Mouse (Mus musculus): ENCODE results near the gene Haghl.

The Haghl gene

GRCm38 (mm10) chr17:25786781-25787504 lies 1.5 kb upstream of the Haghl start:
- in situ Hi-C loops (cut with MseI, MboI), result no loop called here

DNA sequence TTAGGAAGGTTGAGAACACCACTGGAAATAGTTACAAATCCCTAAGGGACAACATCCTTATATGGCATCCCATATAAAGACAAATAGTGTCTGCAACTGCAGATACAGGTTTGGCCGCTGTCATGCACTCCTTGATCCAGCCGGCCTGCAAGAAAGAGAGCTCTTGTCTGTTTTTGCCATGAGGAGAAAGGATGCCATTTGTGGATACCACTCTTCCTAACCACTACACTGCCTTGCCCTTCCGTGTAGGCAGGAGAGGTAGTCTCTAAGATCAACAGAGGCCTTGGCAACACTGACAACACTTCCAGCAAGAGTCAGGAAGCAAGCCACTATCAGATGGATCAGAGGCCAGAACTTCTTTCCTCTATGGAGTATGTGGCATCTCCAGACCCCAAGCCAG lies 807 bp upstream of the Haghl start, which contains the start of gene Ccdc78:
Ccdc78 (plus strand) TSS at position 301 of the 400 bp plus-strand sequence.
- in situ Hi-C loops (cut with MseI, MboI), result no loop called here

- in situ Hi-C loops (cut with MseI, MboI), result no loop called here
Observed at GRCm38 (mm10) chr17:25783861-25784574, 1.5 kb downstream of the Haghl start.

- in situ Hi-C loops (cut with MseI, MboI), result no loop called here
Observed at GRCm38 (mm10) chr17:25783086-25783485, 2.4 kb downstream of the Haghl start.

DNA sequence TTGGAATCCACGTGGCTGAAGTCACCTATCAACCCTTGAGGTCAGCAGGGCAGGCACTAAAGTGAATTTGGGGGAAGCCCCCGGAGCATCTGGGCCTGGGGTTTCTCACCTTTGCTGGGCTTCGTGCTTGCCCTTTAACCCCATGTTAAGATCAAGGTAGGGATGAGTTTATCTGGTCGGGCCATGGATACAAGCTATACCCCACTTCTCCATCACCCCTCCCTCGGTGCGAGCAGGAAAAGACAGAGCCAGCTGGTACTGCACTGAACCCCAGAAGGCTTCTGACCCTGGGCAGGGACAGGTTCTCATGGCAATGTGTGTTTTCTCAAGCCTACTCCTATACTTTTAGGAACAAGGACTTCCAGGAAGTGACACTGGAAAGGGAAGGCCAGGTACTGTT lies 4.1 kb downstream of the Haghl start:
- in situ Hi-C loops (cut with MseI, MboI), result no loop called here

- in situ Hi-C loops (cut with MseI, MboI), result no loop called here
Observed at GRCm38 (mm10) chr17:25777948-25778347, 7.5 kb downstream of the Haghl start.

GRCm38 (mm10) chr17:25775318-25776062 lies 10.0 kb downstream of the Haghl start:
- in situ Hi-C loops (cut with MseI, MboI), result no loop called here

GRCm38 (mm10) chr17:25773549-25774120 lies 11.8 kb downstream of the Haghl start, which contains the start of gene Narfl:
Gene Narfl (plus strand): TSS chr17:25773776.
- in situ Hi-C loops (cut with MseI, MboI), result no loop called here

GRCm38 (mm10) chr17:25769331-25769730 lies 16.1 kb downstream of the Haghl start:
- in situ Hi-C loops (cut with MseI, MboI), result loop anchor here in 1 of 2 experiments (5.0 kb wide), 1 partner anchor 33 kb away; no protein-coding TSS in a partner anchor

- in situ Hi-C loops (cut with MseI, MboI), result loop anchor here in 1 of 2 experiments (5.0 kb wide), 1 partner anchor 36 kb away; no protein-coding TSS in a partner anchor
Observed at GRCm38 (mm10) chr17:25765886-25766285, 19.6 kb downstream of the Haghl start.

GRCm38 (mm10) chr17:25762591-25762990 lies 22.9 kb downstream of the Haghl start:
- in situ Hi-C loops (cut with MseI, MboI), result no loop called here

- in situ Hi-C loops (cut with MseI, MboI), result no loop called here
Observed at GRCm38 (mm10) chr17:25761561-25761970, 23.9 kb downstream of the Haghl start.

DNA sequence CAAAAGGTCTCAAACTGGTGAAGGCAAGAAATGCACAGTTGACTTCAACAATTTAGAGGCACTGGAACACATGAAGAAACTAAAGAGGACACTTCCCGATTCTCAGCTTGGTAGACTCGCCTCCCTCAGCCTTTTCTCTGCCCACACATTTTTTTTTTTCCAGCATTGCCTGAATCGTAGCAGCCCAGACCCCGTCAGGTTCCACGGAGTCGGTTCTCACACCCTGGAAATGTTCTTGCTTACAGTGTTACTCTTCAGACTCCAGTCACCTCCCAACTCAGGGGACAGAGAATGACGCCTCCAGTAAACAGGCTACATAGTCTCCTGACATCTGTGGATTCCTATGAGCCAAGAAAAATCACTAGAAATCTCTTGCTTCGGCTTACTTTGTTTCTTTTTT lies 25.3 kb downstream of the Haghl start:
- in situ Hi-C loops (cut with MseI, MboI), result no loop called here

- in situ Hi-C loops (cut with MseI, MboI), result no loop called here
Observed at GRCm38 (mm10) chr17:25757691-25758090, 27.8 kb downstream of the Haghl start.

GRCm38 (mm10) chr17:25756378-25757242 lies 28.9 kb downstream of the Haghl start:
- in situ Hi-C loops (cut with MseI, MboI), result no loop called here

DNA sequence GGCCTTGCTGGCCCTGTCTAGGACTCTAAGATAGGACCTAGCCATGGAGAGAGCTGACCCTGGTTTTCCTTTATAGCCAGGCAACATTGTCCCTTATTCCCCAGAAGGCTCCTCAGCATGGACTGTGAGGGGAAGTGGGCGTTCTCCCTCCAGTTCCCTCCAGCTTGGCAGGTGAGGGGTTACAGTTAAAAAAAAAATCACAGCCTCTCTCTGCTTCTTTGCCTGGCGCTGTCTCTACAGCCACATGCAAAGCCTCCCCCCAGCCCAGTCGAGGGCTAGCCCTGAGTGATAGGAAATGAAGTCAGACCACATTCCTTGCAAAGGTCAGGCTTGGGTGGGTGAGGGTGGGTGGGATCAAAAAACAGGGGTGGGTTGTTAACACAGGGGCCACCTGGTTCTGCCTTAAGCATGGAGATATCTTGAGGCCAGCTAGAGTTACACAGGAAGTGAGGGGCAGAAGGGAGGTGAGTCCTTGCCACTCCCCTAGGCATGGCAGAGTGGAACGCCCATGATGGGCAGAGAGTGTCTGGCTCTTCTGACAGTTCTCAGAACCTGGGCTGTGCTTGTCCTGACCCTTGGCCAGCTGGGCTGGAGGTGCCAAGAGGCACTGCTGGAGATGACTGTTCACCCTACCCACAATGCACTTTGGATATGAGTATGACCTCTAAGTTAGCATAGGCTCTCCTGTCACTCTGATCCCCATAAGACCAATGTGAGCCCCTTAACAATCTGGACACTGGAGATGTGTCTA lies 29.7 kb downstream of the Haghl start:
- in situ Hi-C loops (cut with MseI, MboI), result no loop called here

DNA sequence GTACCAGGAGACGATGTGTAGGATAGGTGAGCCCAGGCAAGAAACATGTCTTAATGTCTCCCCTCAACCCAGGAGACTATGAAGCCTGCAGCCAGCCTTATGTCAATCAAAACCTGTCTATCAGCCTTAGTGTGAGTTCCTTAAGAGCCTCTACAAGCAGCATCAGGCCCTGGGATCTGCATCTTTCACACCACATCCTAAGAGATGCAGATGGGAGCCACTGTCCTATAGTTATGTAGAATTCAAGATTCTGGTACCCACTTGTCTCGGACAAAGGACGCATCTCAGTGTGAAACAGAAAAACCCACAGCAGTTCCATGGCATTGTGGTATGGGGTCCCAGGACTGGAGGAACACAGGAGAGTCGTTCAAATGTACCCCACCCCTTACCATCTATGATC lies 30.4 kb downstream of the Haghl start:
- in situ Hi-C loops (cut with MseI, MboI), result no loop called here

GRCm38 (mm10) chr17:25754241-25754640 lies 31.2 kb downstream of the Haghl start, which contains the start of gene Msln:
Gene Msln (minus strand): TSS chr17:25754378.
- in situ Hi-C loops (cut with MseI, MboI), result no loop called here

- in situ Hi-C loops (cut with MseI, MboI), result no loop called here
Observed at GRCm38 (mm10) chr17:25751446-25751845, 34.0 kb downstream of the Haghl start.

GRCm38 (mm10) chr17:25749314-25749713 lies 36.2 kb downstream of the Haghl start:
- in situ Hi-C loops (cut with MseI, MboI), result no loop called here
